Mouse (Mus musculus) hematopoietic stem cell, adult 5-6 weeks (primary cell): ENCODE measurements around the gene Garnl3. TPM values are rescaled to one million over a fixed set of nuclear protein-coding genes. Genes with fewer than 3 reads are reported as not detected.

Source experiments
- ATAC-seq, 2 experiments: fragments of 125-278 bp in 1 of 2; replicated peaks in 1 of 2; 2 replicates each; pipeline ENCODE4 v1.8.0; 2016 to 2017; ENCODE audit warnings: inconsistent platforms in 2 of 2, mild to moderate bottlenecking in 2 of 2, moderate number of reproducible peaks in 2 of 2, low read depth in 1 of 2, moderate TSS enrichment in 1 of 2; ENCODE audit not compliant: low FRiP score in 2 of 2, poor library complexity in 2 of 2, severe bottlenecking in 2 of 2, insufficient read depth in 1 of 2, low TSS enrichment in 1 of 2
- total RNA-seq: library from RNA; stranded (forward); fragments of 172-1452, 232-1000 nt; gene quantifications from 2 replicates; pipeline ENCODE4 v1.2.3, GENCODE M21; 2017

Gene Garnl3
- total RNA-seq, 1 experiment from 2014 or later = 5.7 TPM

DNA sequence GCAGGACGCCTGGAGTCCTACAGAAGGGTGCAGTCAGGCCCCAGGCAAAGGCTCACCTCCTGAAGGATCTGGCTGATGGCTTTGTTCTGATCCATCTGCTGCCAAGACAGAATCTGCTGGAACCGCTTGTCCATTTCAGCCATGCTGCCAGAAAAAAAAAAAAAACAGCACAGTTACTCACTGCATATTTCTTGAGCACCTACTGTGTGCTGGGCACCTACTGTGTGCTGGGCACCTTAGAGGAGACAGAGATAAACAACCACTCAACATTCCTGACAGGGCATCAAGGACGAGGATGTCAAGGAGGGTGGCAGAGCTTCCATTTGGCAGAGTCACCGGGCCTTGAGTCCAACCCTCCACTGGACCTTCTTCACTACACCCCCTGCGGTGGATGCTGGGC is 192.7 kb downstream of the Garnl3 start:
- no peak for ATAC-seq

Other genes with a start within 250 kb of the Garnl3 start
- gene Rpl12, start 170.1 kb downstream of the Garnl3 start, total RNA-seq = 2,548 and 2,599 TPM in 2 replicates
- gene Lrsam1, start 170.0 kb downstream of the Garnl3 start, total RNA-seq = 4.9 and 5.1 TPM in 2 replicates
- 0.88 and 5.0 TPM in 2 replicates for gene Slc2a8, start 149.6 kb downstream of the Garnl3 start, total RNA-seq
- 1.9 and 2.5 TPM in 2 replicates for gene Angptl2, start 84.4 kb upstream of the Garnl3 start, total RNA-seq
- gene Ralgps1, start 239.8 kb upstream of the Garnl3 start, total RNA-seq = 3.8 and 6.6 TPM in 2 replicates